Mouse (Mus musculus): ENCODE results near the gene Wbp2. TPM values are rescaled to one million over a fixed set of nuclear protein-coding genes. Genes with fewer than 3 reads are reported as not detected.
A peak's percentile ranks its signal among the peaks of the same experiment; 100 is the strongest.

The Wbp2 gene
- polyA plus RNA-seq, 1 experiment: 288 TPM

GRCm38 (mm10) chr11:116076836-116077235, 10.0 kb downstream of the Wbp2 start:
- Histone ChIP-seq H3K4me3 (ENCODE audit: control insufficient read depth, insufficient read depth, low read length) (peak overlapping the region; percentile 77), H3K27ac (ENCODE audit: control insufficient read depth, insufficient read depth, low read length) (peak overlapping the region; percentile 96), H3K27me3 (ENCODE audit: control insufficient read depth, insufficient read depth, low read length) (no peaks in the 10 kb centered on the region), H3K4me1 (replicated peaks; ENCODE audit: control insufficient read depth, insufficient read depth, low read length) (peaks cover 30% of the 10 kb centered on the region), H3K36me3 (ENCODE audit: control insufficient read depth, insufficient read depth, low read length) (peaks cover 25% of the 10 kb centered on the region)
- TF ChIP-seq CTCF (IDR thresholded peaks at IDR 0.05; ENCODE audit: borderline replicate concordance, control insufficient read depth, extremely low read depth, insufficient read depth, low read length, poor library complexity) (no peak), POLR2A (IDR thresholded peaks at IDR 0.05; ENCODE audit: control insufficient read depth, extremely low read depth, insufficient read depth, low read length, poor library complexity) (peak; percentile 66; the same call in 1 of the 2 replicates)
- DNase-seq: peak; percentile 79
- WGBS: 8% methylated on average over 7 of the region's 7 CpGs

DNA sequence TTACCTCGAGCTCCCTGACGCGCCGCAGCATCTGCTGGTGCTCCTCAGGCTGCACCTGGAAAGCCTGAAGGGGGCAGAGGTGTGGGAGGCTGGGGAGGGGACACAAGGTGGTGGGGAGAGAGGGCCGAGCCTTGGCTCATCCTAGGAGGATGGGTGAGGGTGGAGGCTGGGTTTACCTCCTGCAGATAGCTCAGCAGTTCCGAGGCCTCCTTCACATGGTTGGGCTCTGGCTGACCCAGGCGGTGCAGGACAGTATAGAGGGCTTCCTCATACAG, 10.6 kb downstream of the Wbp2 start:
- 33% methylated on average over 7 of the region's 7 CpGs for WGBS
- H3K36me3 ChIP-seq (ENCODE audit: control insufficient read depth, insufficient read depth, low read length): peaks cover 19% of the 10 kb centered on the region

DNA sequence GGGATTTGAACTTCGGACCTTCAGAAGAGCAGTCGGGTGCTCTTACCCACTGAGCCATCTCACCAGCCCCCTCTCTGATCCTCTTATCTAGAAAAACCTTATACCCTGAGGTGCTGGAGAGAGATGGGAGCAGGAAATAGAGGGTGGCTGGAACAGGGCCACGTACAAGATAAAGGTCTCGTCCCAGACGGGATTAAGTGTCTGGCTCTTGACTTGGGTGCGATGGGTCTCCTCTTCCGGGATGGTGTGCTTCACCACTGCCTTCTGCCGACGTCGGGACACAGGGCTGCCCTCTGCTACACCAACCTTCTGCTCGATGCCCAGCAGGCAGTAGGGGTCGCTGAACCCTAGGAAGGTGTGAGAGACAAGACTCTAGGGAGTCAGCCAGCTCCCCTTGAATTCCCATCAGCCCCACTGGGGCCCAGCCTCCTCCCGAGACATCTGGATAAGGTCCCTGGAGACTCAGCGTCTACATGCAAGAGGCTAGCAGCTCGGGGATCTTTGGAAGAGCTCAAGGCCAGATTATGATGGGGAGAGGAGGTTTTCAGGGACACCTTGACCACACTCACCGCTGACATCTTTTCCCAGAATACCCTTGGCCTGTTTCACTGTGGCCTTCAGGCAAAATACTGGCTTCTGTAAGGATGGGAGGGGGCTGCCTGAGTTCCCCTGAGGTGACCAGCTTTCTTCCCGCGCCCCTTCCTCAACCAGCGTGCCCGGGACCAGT, 11.1 kb downstream of the Wbp2 start:
- TF ChIP-seq CTCF (IDR thresholded peaks at IDR 0.05; ENCODE audit: borderline replicate concordance, control insufficient read depth, extremely low read depth, insufficient read depth, low read length, poor library complexity): no peak
- TF ChIP-seq POLR2A (IDR thresholded peaks at IDR 0.05; ENCODE audit: control insufficient read depth, extremely low read depth, insufficient read depth, low read length, poor library complexity): no peak
- Histone ChIP-seq H3K27me3 (ENCODE audit: control insufficient read depth, insufficient read depth, low read length) (no peaks in the 10 kb centered on the region), H3K4me3 (ENCODE audit: control insufficient read depth, insufficient read depth, low read length) (peak overlapping the region; percentile 77; the same call in 1 of the 2 replicates), H3K4me1 (replicated peaks; ENCODE audit: control insufficient read depth, insufficient read depth, low read length) (peaks cover 30% of the 10 kb centered on the region), H3K36me3 (ENCODE audit: control insufficient read depth, insufficient read depth, low read length) (peaks cover 15% of the 10 kb centered on the region), H3K27ac (ENCODE audit: control insufficient read depth, insufficient read depth, low read length) (no peak overlapping the region)
- 79% methylated on average over 20 of the region's 20 CpGs for WGBS
- DNase-seq: peak; percentile 20

More for the DNA sequence above, 10.6 kb downstream of the Wbp2 start:
- TF ChIP-seq CTCF (IDR thresholded peaks at IDR 0.05; ENCODE audit: borderline replicate concordance, control insufficient read depth, extremely low read depth, insufficient read depth, low read length, poor library complexity) (no peak), POLR2A (IDR thresholded peaks at IDR 0.05; ENCODE audit: control insufficient read depth, extremely low read depth, insufficient read depth, low read length, poor library complexity) (no peak)
- Histone ChIP-seq H3K27me3 (ENCODE audit: control insufficient read depth, insufficient read depth, low read length) (no peaks in the 10 kb centered on the region), H3K27ac (ENCODE audit: control insufficient read depth, insufficient read depth, low read length) (peak overlapping the region; percentile 96), H3K4me3 (ENCODE audit: control insufficient read depth, insufficient read depth, low read length) (peak overlapping the region; percentile 77), H3K4me1 (replicated peaks; ENCODE audit: control insufficient read depth, insufficient read depth, low read length) (peaks cover 30% of the 10 kb centered on the region)
- peak; percentile 34 for DNase-seq

DNA sequence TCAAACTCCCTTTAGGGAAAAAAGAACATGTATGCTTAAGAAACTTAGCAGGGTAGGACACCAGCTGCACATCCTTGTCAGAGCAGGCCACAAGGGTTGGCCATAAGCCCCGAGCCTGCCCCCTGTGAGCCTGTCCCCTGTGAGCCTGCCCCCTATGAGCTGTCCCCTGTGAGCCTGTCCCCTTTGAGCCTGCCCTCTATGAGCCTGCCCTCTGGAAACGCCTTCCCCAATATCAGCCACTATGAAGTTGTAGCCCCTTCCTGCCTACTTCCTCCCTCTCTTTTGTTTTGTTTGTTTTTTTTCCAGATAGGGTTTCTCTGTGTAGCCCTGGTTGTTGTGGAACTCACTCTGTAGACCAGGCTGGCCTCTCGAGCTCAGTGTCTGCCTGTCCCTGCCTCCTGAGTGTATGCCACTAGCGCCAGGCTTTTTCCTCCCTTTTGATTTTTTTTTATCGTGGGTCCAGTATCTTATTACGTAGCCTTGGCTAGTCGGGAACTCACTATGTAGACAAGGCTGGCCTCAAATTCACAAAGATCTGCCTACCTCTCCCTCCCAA, 12.3 kb downstream of the Wbp2 start:
- no peak overlapping the region for H3K27ac ChIP-seq (ENCODE audit: control insufficient read depth, insufficient read depth, low read length)
- H3K4me3 ChIP-seq (ENCODE audit: control insufficient read depth, insufficient read depth, low read length): no peak overlapping the region
- WGBS: 78% methylated on average over 7 of the region's 7 CpGs
- TF ChIP-seq CTCF (IDR thresholded peaks at IDR 0.05; ENCODE audit: borderline replicate concordance, control insufficient read depth, extremely low read depth, insufficient read depth, low read length, poor library complexity) (no peak), POLR2A (IDR thresholded peaks at IDR 0.05; ENCODE audit: control insufficient read depth, extremely low read depth, insufficient read depth, low read length, poor library complexity) (no peak)
- DNase-seq: no peak
- H3K36me3 ChIP-seq (ENCODE audit: control insufficient read depth, insufficient read depth, low read length): peaks cover 5% of the 10 kb centered on the region
- no peaks in the 10 kb centered on the region for H3K27me3 ChIP-seq (ENCODE audit: control insufficient read depth, insufficient read depth, low read length)
- H3K4me1 ChIP-seq (replicated peaks; ENCODE audit: control insufficient read depth, insufficient read depth, low read length): peaks cover 30% of the 10 kb centered on the region

- Histone ChIP-seq H3K27ac (ENCODE audit: control insufficient read depth, insufficient read depth, low read length) (no peak overlapping the region), H3K4me1 (replicated peaks; ENCODE audit: control insufficient read depth, insufficient read depth, low read length) (peaks cover 17% of the 10 kb centered on the region), H3K36me3 (ENCODE audit: control insufficient read depth, insufficient read depth, low read length) (no peaks in the 10 kb centered on the region), H3K27me3 (ENCODE audit: control insufficient read depth, insufficient read depth, low read length) (no peaks in the 10 kb centered on the region), H3K4me3 (ENCODE audit: control insufficient read depth, insufficient read depth, low read length) (no peak overlapping the region)
- TF ChIP-seq POLR2A (IDR thresholded peaks at IDR 0.05; ENCODE audit: control insufficient read depth, extremely low read depth, insufficient read depth, low read length, poor library complexity) (no peak), CTCF (IDR thresholded peaks at IDR 0.05; ENCODE audit: borderline replicate concordance, control insufficient read depth, extremely low read depth, insufficient read depth, low read length, poor library complexity) (no peak)
- WGBS: 96% methylated on average over 3 of the region's 3 CpGs
- DNase-seq: no peak
These were observed 14.2 kb downstream of the Wbp2 start for GRCm38 (mm10) chr11:116072608-116073007.

DNA sequence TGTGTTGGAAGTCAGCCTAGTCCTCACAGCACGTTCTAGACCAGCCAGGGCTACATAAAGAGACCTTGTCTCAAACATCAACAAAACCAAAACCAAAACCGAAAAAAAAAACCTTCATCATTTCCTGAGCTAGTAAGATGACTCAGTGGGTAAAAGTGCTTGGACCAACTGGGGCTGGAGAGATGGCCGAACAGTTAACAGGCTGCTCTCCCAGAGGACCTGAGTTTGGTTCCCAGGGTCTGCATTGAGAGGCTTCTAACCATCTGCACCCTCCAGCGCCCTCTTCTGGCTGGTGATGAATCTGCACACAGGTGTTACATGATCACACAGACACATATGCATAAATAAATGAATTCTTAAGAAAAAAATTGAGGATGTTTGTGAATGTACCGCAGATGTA, 15.3 kb downstream of the Wbp2 start:
- H3K4me3 ChIP-seq (ENCODE audit: control insufficient read depth, insufficient read depth, low read length): no peak overlapping the region
- 35% methylated on average over 5 of the region's 5 CpGs for WGBS
- TF ChIP-seq POLR2A (IDR thresholded peaks at IDR 0.05; ENCODE audit: control insufficient read depth, extremely low read depth, insufficient read depth, low read length, poor library complexity) (no peak), CTCF (IDR thresholded peaks at IDR 0.05; ENCODE audit: borderline replicate concordance, control insufficient read depth, extremely low read depth, insufficient read depth, low read length, poor library complexity) (peak; percentile 62; the same call in 1 of the 2 replicates)
- no peaks in the 10 kb centered on the region for H3K36me3 ChIP-seq (ENCODE audit: control insufficient read depth, insufficient read depth, low read length)
- no peak overlapping the region for H3K27ac ChIP-seq (ENCODE audit: control insufficient read depth, insufficient read depth, low read length)
- H3K4me1 ChIP-seq (replicated peaks; ENCODE audit: control insufficient read depth, insufficient read depth, low read length): peaks cover 8% of the 10 kb centered on the region
- DNase-seq: peak; percentile 48
- no peaks in the 10 kb centered on the region for H3K27me3 ChIP-seq (ENCODE audit: control insufficient read depth, insufficient read depth, low read length)

Measured in thymus, adult 2 months (tissue).